Mouse (Mus musculus): Measurements from ENCODE around the gene Hdac9. TPM values are rescaled to one million over a fixed set of nuclear protein-coding genes. Genes with fewer than 3 reads are reported as not detected.

Hdac9 gene
- polyA plus RNA-seq, 1 experiment from 2014 or later = 3.4 TPM

- H3K4me3 ChIP-seq = no peak overlapping the region
- peaks cover 9% of the 10 kb centered on the region for H3K4me1 ChIP-seq
- no peaks in the 10 kb centered on the region for H3K9me3 ChIP-seq (replicated peaks)
- H3K27ac ChIP-seq = no peak overlapping the region
- H3K27me3 ChIP-seq (ENCODE audit: low read depth, poor library complexity, severe bottlenecking) = no peaks in the 10 kb centered on the region
- H3K36me3 ChIP-seq = no peaks in the 10 kb centered on the region
- no peak for DNase-seq (ENCODE audit: low spot score)
These were observed 115.1 kb downstream of the Hdac9 start for GRCm38 (mm10) chr12:34801752-34802151.

- WGBS = 84% methylated on average over 2 of the region's 2 CpGs
- H3K4me1 ChIP-seq = peaks cover 18% of the 10 kb centered on the region
- DNase-seq (ENCODE audit: low spot score) = no peak
These were observed 119.5 kb downstream of the Hdac9 start for GRCm38 (mm10) chr12:34797389-34797788.

GRCm38 (mm10) chr12:34795487-34795886, 121.4 kb downstream of the Hdac9 start:
- DNase-seq (ENCODE audit: low spot score) = no peak

More at GRCm38 (mm10) chr12:34797389-34797788, 119.5 kb downstream of the Hdac9 start:
- Histone ChIP-seq H3K4me3 (no peak overlapping the region), H3K36me3 (no peaks in the 10 kb centered on the region), H3K9me3 (replicated peaks) (no peaks in the 10 kb centered on the region), H3K27ac (no peak overlapping the region), H3K27me3 (ENCODE audit: low read depth, poor library complexity, severe bottlenecking) (no peaks in the 10 kb centered on the region)

GRCm38 (mm10) chr12:34792113-34792452, 124.8 kb downstream of the Hdac9 start:
- Histone ChIP-seq H3K27ac (peak overlapping the region; percentile 71; the same call in 1 of the 2 replicates), H3K27me3 (ENCODE audit: low read depth, poor library complexity, severe bottlenecking) (no peaks in the 10 kb centered on the region), H3K4me3 (no peak overlapping the region), H3K36me3 (no peaks in the 10 kb centered on the region), H3K9me3 (replicated peaks) (no peaks in the 10 kb centered on the region), H3K4me1 (peaks cover 36% of the 10 kb centered on the region)
- DNase-seq (ENCODE audit: low spot score) = peak; percentile 51
- WGBS = 29% methylated on average over 3 of the region's 3 CpGs

More at GRCm38 (mm10) chr12:34795487-34795886, 121.4 kb downstream of the Hdac9 start:
- Histone ChIP-seq H3K4me1 (peaks cover 33% of the 10 kb centered on the region), H3K27ac (no peak overlapping the region), H3K9me3 (replicated peaks) (no peaks in the 10 kb centered on the region), H3K36me3 (no peaks in the 10 kb centered on the region), H3K4me3 (no peak overlapping the region), H3K27me3 (ENCODE audit: low read depth, poor library complexity, severe bottlenecking) (no peaks in the 10 kb centered on the region)
- 84% methylated on average over 4 of the region's 4 CpGs for WGBS

GRCm38 (mm10) chr12:34791213-34792112, 125.4 kb downstream of the Hdac9 start:
- H3K4me3 ChIP-seq = no peak overlapping the region
- WGBS = 80% methylated on average over 10 of the region's 10 CpGs
- H3K36me3 ChIP-seq = no peaks in the 10 kb centered on the region
- no peak for DNase-seq (ENCODE audit: low spot score)
- H3K9me3 ChIP-seq (replicated peaks) = no peaks in the 10 kb centered on the region
- no peaks in the 10 kb centered on the region for H3K27me3 ChIP-seq (ENCODE audit: low read depth, poor library complexity, severe bottlenecking)
- H3K4me1 ChIP-seq = peaks cover 36% of the 10 kb centered on the region
- H3K27ac ChIP-seq = peak overlapping the region; percentile 71

- H3K27me3 ChIP-seq (ENCODE audit: low read depth, poor library complexity, severe bottlenecking) = no peaks in the 10 kb centered on the region
- H3K9me3 ChIP-seq (replicated peaks) = no peaks in the 10 kb centered on the region
- no peak overlapping the region for H3K4me3 ChIP-seq
- H3K36me3 ChIP-seq = no peaks in the 10 kb centered on the region
- H3K4me1 ChIP-seq = peaks cover 29% of the 10 kb centered on the region
- H3K27ac ChIP-seq = no peak overlapping the region
- WGBS = 88% methylated on average over 10 of the region's 10 CpGs
- DNase-seq (ENCODE audit: low spot score) = no peak
These were observed 127.6 kb downstream of the Hdac9 start for GRCm38 (mm10) chr12:34789031-34789982.

GRCm38 (mm10) chr12:34787380-34787779, 129.5 kb downstream of the Hdac9 start:
- no peaks in the 10 kb centered on the region for H3K36me3 ChIP-seq
- H3K9me3 ChIP-seq (replicated peaks) = no peaks in the 10 kb centered on the region
- no peak overlapping the region for H3K4me3 ChIP-seq
- H3K27ac ChIP-seq = no peak overlapping the region
- peaks cover 23% of the 10 kb centered on the region for H3K4me1 ChIP-seq
- no peak for DNase-seq (ENCODE audit: low spot score)
- H3K27me3 ChIP-seq (ENCODE audit: low read depth, poor library complexity, severe bottlenecking) = no peaks in the 10 kb centered on the region

GRCm38 (mm10) chr12:34783574-34783973, 133.3 kb downstream of the Hdac9 start:
- H3K27ac ChIP-seq = no peak overlapping the region
- no peaks in the 10 kb centered on the region for H3K4me1 ChIP-seq
- 95% methylated on average over 6 of the region's 6 CpGs for WGBS
- no peaks in the 10 kb centered on the region for H3K36me3 ChIP-seq
- no peak overlapping the region for H3K4me3 ChIP-seq
- DNase-seq (ENCODE audit: low spot score) = no peak
- H3K27me3 ChIP-seq (ENCODE audit: low read depth, poor library complexity, severe bottlenecking) = no peaks in the 10 kb centered on the region
- no peaks in the 10 kb centered on the region for H3K9me3 ChIP-seq (replicated peaks)

GRCm38 (mm10) chr12:34779368-34779957, 137.4 kb downstream of the Hdac9 start:
- WGBS = 87% methylated on average over 6 of the region's 6 CpGs

GRCm38 (mm10) chr12:34776170-34776569, 140.7 kb downstream of the Hdac9 start:
- 70% methylated on average over 3 of the region's 3 CpGs for WGBS
- Histone ChIP-seq H3K27me3 (ENCODE audit: low read depth, poor library complexity, severe bottlenecking) (no peaks in the 10 kb centered on the region), H3K4me3 (no peak overlapping the region), H3K9me3 (replicated peaks) (no peaks in the 10 kb centered on the region), H3K27ac (no peak overlapping the region), H3K4me1 (no peaks in the 10 kb centered on the region), H3K36me3 (no peaks in the 10 kb centered on the region)
- no peak for DNase-seq (ENCODE audit: low spot score)

More at GRCm38 (mm10) chr12:34779368-34779957, 137.4 kb downstream of the Hdac9 start:
- H3K4me3 ChIP-seq = no peak overlapping the region
- H3K9me3 ChIP-seq (replicated peaks) = no peaks in the 10 kb centered on the region
- H3K27ac ChIP-seq = no peak overlapping the region
- H3K36me3 ChIP-seq = no peaks in the 10 kb centered on the region
- no peaks in the 10 kb centered on the region for H3K4me1 ChIP-seq
- DNase-seq (ENCODE audit: low spot score) = no peak
- no peaks in the 10 kb centered on the region for H3K27me3 ChIP-seq (ENCODE audit: low read depth, poor library complexity, severe bottlenecking)

- 76% methylated on average over 5 of the region's 5 CpGs for WGBS
- no peaks in the 10 kb centered on the region for H3K36me3 ChIP-seq
- no peak overlapping the region for H3K27ac ChIP-seq
- no peaks in the 10 kb centered on the region for H3K4me1 ChIP-seq
- no peak overlapping the region for H3K4me3 ChIP-seq
- H3K9me3 ChIP-seq (replicated peaks) = no peaks in the 10 kb centered on the region
- DNase-seq (ENCODE audit: low spot score) = no peak
- no peaks in the 10 kb centered on the region for H3K27me3 ChIP-seq (ENCODE audit: low read depth, poor library complexity, severe bottlenecking)
These were observed 142.8 kb downstream of the Hdac9 start for GRCm38 (mm10) chr12:34774071-34774470.

GRCm38 (mm10) chr12:34767226-34767775, 149.6 kb downstream of the Hdac9 start:
- DNase-seq (ENCODE audit: low spot score) = no peak
- Histone ChIP-seq H3K9me3 (replicated peaks) (no peaks in the 10 kb centered on the region), H3K27me3 (ENCODE audit: low read depth, poor library complexity, severe bottlenecking) (no peaks in the 10 kb centered on the region), H3K4me1 (no peaks in the 10 kb centered on the region), H3K4me3 (no peak overlapping the region), H3K36me3 (no peaks in the 10 kb centered on the region), H3K27ac (no peak overlapping the region)
- 84% methylated on average over 6 of the region's 6 CpGs for WGBS

Data from limb, embryonic 10.5 days (tissue).